In genomic region chr14:55162168-55162567, GRCm38 (mm10) we compare ENCODE assay signal across 28 mouse cellular contexts. TPM values are rescaled to one million over a fixed set of nuclear protein-coding genes. Genes with fewer than 3 reads are reported as not detected.
"Had no signal": no experiment of that assay in that cellular context is flagged by ENCODE, and none has a peak within 500 bp of the region (broad histone marks: within the 10 kb centered on the region; RNA-seq: fewer than 3 reads in every experiment).

No protein-coding gene starts in this region.

- DNase-seq: kidney, adult 2 months; kidney, postnatal 25 days; layer of hippocampus, adult 9-11 months; liver; liver, embryonic 13.5 days; lung, adult 2 months; lung, postnatal 14 days; lung, postnatal 4 days; midbrain, embryonic 14.5 days; right cerebral cortex, adult 18-20 months; right cerebral cortex, postnatal 14 days; right cerebral cortex, postnatal 4 days; spleen, adult 18-20 months; thymus, adult 18-20 months; thymus, postnatal 36 days had no signal

- H3K9me3 ChIP-seq: limb, embryonic 10.5 days; limb, embryonic 13.5 days; liver, embryonic 13.5 days had no signal

- H3K4me3 ChIP-seq: layer of hippocampus, adult 2 months; limb, embryonic 10.5 days; limb, embryonic 13.5 days; liver, embryonic 13.5 days had no signal

- H3K4me2 ChIP-seq: limb, embryonic 13.5 days; liver, embryonic 13.5 days; midbrain, embryonic 11.5 days had no signal

- H3K27me3 ChIP-seq: limb, embryonic 13.5 days had no signal

- H3K27ac ChIP-seq: kidney, postnatal 0 days; layer of hippocampus, adult 2 months; limb, embryonic 10.5 days; limb, embryonic 13.5 days; liver, embryonic 13.5 days had no signal

- H3K9ac ChIP-seq: limb, embryonic 13.5 days; liver, embryonic 13.5 days had no signal

- H3K36me3 ChIP-seq: limb, embryonic 10.5 days; limb, embryonic 13.5 days; liver, embryonic 13.5 days had no signal

RNA-seq across cellular contexts. Expression of gene Jph4, which starts 45.4 kb away (rescaled TPM):
- total RNA-seq: megakaryocyte progenitor cell, adult 5-6 weeks had no signal
- polyA plus RNA-seq: liver, embryonic 16.5 days had no signal

RNA-seq across cellular contexts. Expression of gene Dhrs2, which starts 59.6 kb away (rescaled TPM):
- total RNA-seq: layer of hippocampus, adult 2 months; layer of hippocampus, postnatal 25 days; left cerebral cortex, adult 18-20 months; left cerebral cortex, postnatal 25 days; megakaryocyte progenitor cell, adult 5-6 weeks; megakaryocyte-erythroid progenitor cell, adult 5-6 weeks had no signal
- polyA plus RNA-seq: kidney, adult 2 months; large intestine, adult 2 months; limb, embryonic 10.5 days; liver, embryonic 13.5 days; liver, embryonic 16.5 days; lung, adult 2 months; midbrain, embryonic 11.5 days; neural tube, embryonic 11.5 days had no signal
